Mouse (Mus musculus) olfactory bulb, adult 2 months (tissue): ENCODE results near the gene Fam19a5.

Experiments used
- CTCF ChIP-seq: fragments of 200-500 bp; IDR thresholded peaks from 2 replicates; pipeline ENCODE4 v1.5.1; 2012; ENCODE audit warnings: low read depth, mild to moderate bottlenecking, low read length, moderate library complexity; ENCODE audit not compliant: insufficient read depth
- POLR2A ChIP-seq: fragments of 200-500 bp; IDR thresholded peaks from 2 replicates; pipeline ENCODE4 v1.6.1; 2012; ENCODE audit warnings: mild to moderate bottlenecking, low read depth, low read length, moderate library complexity; ENCODE audit not compliant: insufficient read depth

- TF ChIP-seq CTCF (no peak), POLR2A (no peak)
Observed at GRCm38 (mm10) chr15:87659729-87660128, 115.6 kb downstream of the Fam19a5 start.
